Mouse (Mus musculus): ENCODE data around the gene Arhgap22. TPM values are rescaled to one million over a fixed set of nuclear protein-coding genes. Genes with fewer than 3 reads are reported as not detected.

The Arhgap22 gene
- polyA plus RNA-seq, 1 experiment from 2014 or later = 14.0 TPM

DNA sequence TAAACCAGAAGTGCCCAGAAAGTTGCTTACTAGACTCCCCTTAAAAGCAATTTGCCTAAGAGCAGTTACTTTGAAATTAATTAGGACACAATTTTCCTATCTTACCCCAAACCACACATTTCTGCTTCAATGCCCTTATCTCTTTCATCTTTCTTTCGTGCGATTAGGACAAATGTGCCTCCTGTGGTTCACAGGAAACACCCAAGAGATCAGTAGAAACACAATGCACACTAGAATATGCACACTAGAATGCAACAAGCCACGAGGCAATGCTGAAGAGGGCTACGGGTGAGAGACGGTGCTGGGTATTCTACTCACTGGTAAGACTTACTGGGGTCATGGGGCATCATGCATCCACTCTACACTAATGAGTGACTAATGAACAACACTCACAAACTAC is 164.9 kb downstream of the Arhgap22 start:
- DNase-seq (ENCODE audit: low spot score) = no peak

DNA sequence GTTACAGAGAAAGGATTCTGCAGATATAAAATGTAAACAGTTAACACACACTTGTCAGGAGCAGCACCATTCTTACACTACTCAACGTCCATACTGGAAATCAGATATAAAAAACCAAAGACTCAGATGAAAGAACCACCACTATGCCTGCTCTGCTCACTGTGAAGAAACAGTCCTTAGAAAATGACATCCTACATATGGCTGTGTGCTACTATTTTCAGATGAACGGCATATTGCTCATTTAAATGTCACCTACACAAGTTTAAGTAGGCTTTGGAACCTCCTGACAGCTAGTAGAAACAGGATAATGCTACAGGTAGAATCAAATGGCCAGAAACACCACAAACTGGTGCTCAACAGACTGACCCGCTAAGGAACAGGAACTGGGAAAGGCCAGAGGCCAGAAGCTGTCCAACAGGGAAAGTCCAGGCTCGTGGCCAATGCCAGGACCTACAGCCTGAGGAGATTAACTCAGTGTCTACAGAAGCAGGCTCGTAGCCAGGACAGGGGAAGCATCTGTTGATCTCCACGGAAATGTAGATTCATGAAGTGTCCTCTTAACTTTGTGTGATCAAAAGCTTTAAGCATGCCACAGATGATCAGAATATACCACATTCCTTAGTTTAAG is 167.1 kb downstream of the Arhgap22 start:
- WGBS = 81% methylated on average over 6 of the region's 6 CpGs
- no peak overlapping the region for H3K4me2 ChIP-seq
- H3K4me1 ChIP-seq (replicated peaks; ENCODE audit: control insufficient read depth, insufficient read depth, low read length) = no peaks in the 10 kb centered on the region
- H3K27ac ChIP-seq (ENCODE audit: low read depth, low read length) = no peak overlapping the region
- H3K36me3 ChIP-seq (ENCODE audit: control insufficient read depth, insufficient read depth, low read length) = peaks cover 9% of the 10 kb centered on the region; the same call in 1 of the 2 replicates
- H3K27me3 ChIP-seq (replicated peaks; ENCODE audit: control insufficient read depth, insufficient read depth, low read length) = no peaks in the 10 kb centered on the region
- no peak overlapping the region for H3K9ac ChIP-seq (ENCODE audit: low read depth, low read length)
- no peaks in the 10 kb centered on the region for H3K9me3 ChIP-seq (ENCODE audit: control insufficient read depth, low read length)
- DNase-seq (ENCODE audit: low spot score) (no peak), ATAC-seq (replicated peaks; ENCODE audit: low FRiP score) (no peak)
- no peak overlapping the region for H3K4me3 ChIP-seq (ENCODE audit: low read depth, low read length)

More for the DNA sequence above, 164.9 kb downstream of the Arhgap22 start:
- 65% methylated on average over 5 of the region's 5 CpGs for WGBS
- peaks cover 9% of the 10 kb centered on the region; the same call in 1 of the 2 replicates for H3K36me3 ChIP-seq (ENCODE audit: control insufficient read depth, insufficient read depth, low read length)
- H3K9ac ChIP-seq (ENCODE audit: low read depth, low read length) = no peak overlapping the region
- no peaks in the 10 kb centered on the region for H3K27me3 ChIP-seq (replicated peaks; ENCODE audit: control insufficient read depth, insufficient read depth, low read length)
- no peak for ATAC-seq (replicated peaks; ENCODE audit: low FRiP score)
- H3K4me3 ChIP-seq (ENCODE audit: low read depth, low read length) = no peak overlapping the region
- H3K27ac ChIP-seq (ENCODE audit: low read depth, low read length) = no peak overlapping the region
- no peak overlapping the region for H3K4me2 ChIP-seq
- no peaks in the 10 kb centered on the region for H3K9me3 ChIP-seq (ENCODE audit: control insufficient read depth, low read length)
- H3K4me1 ChIP-seq (replicated peaks; ENCODE audit: control insufficient read depth, insufficient read depth, low read length) = no peaks in the 10 kb centered on the region

DNA sequence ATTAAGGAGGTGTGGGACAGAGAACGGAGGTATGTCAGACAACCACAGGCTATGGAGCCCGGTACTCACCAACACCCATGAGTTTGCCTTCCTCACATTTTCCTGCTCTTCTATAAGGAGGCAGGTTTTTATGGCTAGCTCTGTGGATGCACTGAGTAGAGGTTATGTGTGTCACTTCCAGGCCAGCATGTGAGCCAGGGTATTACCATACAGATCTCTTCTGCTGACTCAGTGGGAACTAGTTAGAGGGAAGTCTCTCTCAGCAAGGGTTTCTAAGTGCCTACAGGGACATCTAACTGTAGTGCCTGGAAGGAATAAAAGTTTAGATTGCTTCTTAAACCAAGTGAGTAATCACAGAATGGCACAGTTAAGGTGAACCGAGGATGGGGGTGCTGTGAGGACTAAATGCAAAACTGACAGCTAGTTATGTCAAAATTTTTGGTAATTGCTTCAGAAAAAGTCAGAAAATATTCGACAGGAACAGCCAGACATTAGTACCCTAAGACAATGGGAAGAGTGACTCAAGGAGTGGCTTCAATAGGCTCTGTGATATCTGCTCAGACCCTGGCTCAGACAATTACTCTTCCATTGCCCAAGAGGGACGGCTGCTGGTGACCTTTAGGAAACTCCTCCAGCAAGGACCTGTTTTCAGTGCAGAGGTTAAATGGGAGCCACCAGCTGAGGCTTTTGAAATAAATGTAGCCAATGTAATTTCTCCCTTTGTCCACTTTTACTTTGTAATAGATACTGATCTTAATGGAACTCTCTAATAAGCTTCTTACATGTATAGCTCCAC is 184.4 kb downstream of the Arhgap22 start:
- Histone ChIP-seq H3K9me3 (ENCODE audit: control insufficient read depth, low read length) (no peaks in the 10 kb centered on the region), H3K27me3 (replicated peaks; ENCODE audit: control insufficient read depth, insufficient read depth, low read length) (no peaks in the 10 kb centered on the region), H3K27ac (ENCODE audit: low read depth, low read length) (no peak overlapping the region), H3K9ac (ENCODE audit: low read depth, low read length) (no peak overlapping the region), H3K36me3 (ENCODE audit: control insufficient read depth, insufficient read depth, low read length) (peaks cover 7% of the 10 kb centered on the region; the same call in 1 of the 2 replicates), H3K4me2 (no peak overlapping the region), H3K4me3 (ENCODE audit: low read depth, low read length) (no peak overlapping the region), H3K4me1 (replicated peaks; ENCODE audit: control insufficient read depth, insufficient read depth, low read length) (no peaks in the 10 kb centered on the region)
- WGBS = 82% methylated on average over 5 of the region's 5 CpGs
- no peak for DNase-seq (ENCODE audit: low spot score)
- ATAC-seq (replicated peaks; ENCODE audit: low FRiP score) = no peak

DNA sequence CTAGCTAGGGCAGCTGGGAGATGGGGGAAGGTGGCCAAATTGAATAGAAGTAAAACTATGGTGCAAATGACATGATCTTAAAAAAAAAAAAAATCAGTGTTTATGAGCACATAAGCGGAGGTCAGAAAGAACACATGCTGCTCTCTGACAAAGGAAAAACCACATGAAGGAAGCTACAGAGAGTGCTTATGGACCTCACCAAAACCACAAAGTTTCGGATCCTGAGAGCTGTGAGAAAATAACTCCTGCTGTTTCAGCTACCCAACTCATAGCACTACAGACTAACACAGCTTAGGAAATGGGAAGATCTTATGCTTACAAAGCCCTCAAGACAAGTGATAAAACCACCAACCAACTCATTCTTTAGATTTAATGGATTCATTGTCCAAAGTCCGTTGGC is 186.2 kb downstream of the Arhgap22 start:
- WGBS = 74% methylated on average over 3 of the region's 3 CpGs

DNA sequence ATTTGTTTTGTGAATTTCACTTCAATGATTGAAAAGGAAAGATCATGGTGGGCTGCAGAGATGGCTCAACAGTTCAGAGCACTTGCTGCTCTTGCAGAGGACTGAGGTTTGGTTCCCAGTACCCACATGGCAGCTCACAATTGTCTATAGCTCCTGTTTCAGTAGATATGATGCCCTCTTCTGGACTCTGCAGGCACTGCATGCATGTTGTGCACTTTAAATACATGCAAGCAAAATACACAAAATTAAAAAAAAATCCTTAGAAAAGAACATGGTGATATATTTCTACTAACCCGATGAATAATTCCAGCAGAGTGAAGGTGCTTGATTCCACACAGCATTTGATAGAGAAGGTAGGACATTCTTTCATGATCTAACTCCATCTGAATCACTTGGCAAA is 188.5 kb downstream of the Arhgap22 start:
- no peak for ATAC-seq (replicated peaks; ENCODE audit: low FRiP score)
- DNase-seq (ENCODE audit: low spot score) = no peak
- Histone ChIP-seq H3K4me2 (no peak overlapping the region), H3K27ac (ENCODE audit: low read depth, low read length) (no peak overlapping the region), H3K27me3 (replicated peaks; ENCODE audit: control insufficient read depth, insufficient read depth, low read length) (no peaks in the 10 kb centered on the region), H3K4me3 (ENCODE audit: low read depth, low read length) (no peak overlapping the region), H3K4me1 (replicated peaks; ENCODE audit: control insufficient read depth, insufficient read depth, low read length) (no peaks in the 10 kb centered on the region), H3K36me3 (ENCODE audit: control insufficient read depth, insufficient read depth, low read length) (peaks cover 7% of the 10 kb centered on the region; the same call in 1 of the 2 replicates), H3K9me3 (ENCODE audit: control insufficient read depth, low read length) (no peaks in the 10 kb centered on the region), H3K9ac (ENCODE audit: low read depth, low read length) (no peak overlapping the region)
- 89% methylated on average over 1 of the region's 1 CpGs for WGBS

More for the DNA sequence above, 186.2 kb downstream of the Arhgap22 start:
- Histone ChIP-seq H3K9ac (ENCODE audit: low read depth, low read length) (no peak overlapping the region), H3K36me3 (ENCODE audit: control insufficient read depth, insufficient read depth, low read length) (peaks cover 7% of the 10 kb centered on the region; the same call in 1 of the 2 replicates), H3K27me3 (replicated peaks; ENCODE audit: control insufficient read depth, insufficient read depth, low read length) (no peaks in the 10 kb centered on the region), H3K27ac (ENCODE audit: low read depth, low read length) (no peak overlapping the region), H3K4me2 (no peak overlapping the region), H3K4me3 (ENCODE audit: low read depth, low read length) (no peak overlapping the region), H3K9me3 (ENCODE audit: control insufficient read depth, low read length) (no peaks in the 10 kb centered on the region), H3K4me1 (replicated peaks; ENCODE audit: control insufficient read depth, insufficient read depth, low read length) (no peaks in the 10 kb centered on the region)
- ATAC-seq (replicated peaks; ENCODE audit: low FRiP score) = no peak
- DNase-seq (ENCODE audit: low spot score) = no peak

DNA sequence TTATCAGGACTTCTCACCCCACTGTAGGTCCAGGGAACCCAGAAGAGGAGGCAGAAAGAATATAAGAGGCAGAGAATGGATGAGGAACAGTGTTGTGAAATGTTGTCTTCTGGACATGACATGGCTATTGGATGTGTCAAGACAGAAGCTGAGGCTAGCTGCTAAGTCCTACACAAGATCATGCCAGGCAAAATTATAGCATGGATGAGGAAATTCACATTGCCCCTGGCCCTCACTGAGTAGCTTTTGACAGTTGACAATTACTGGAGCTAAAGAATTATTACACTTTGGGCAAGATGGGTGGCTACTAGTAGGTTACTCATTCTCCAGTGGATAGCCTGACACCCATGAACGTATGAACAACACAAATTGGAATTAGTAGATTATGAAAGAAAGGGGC is 201.9 kb downstream of the Arhgap22 start:
- no peak for ATAC-seq (replicated peaks; ENCODE audit: low FRiP score)
- Histone ChIP-seq H3K27me3 (replicated peaks; ENCODE audit: control insufficient read depth, insufficient read depth, low read length) (no peaks in the 10 kb centered on the region), H3K9ac (ENCODE audit: low read depth, low read length) (no peak overlapping the region), H3K9me3 (ENCODE audit: control insufficient read depth, low read length) (no peaks in the 10 kb centered on the region), H3K36me3 (ENCODE audit: control insufficient read depth, insufficient read depth, low read length) (no peaks in the 10 kb centered on the region; the same call in 1 of the 2 replicates), H3K4me2 (no peak overlapping the region), H3K27ac (ENCODE audit: low read depth, low read length) (no peak overlapping the region), H3K4me3 (ENCODE audit: low read depth, low read length) (no peak overlapping the region), H3K4me1 (replicated peaks; ENCODE audit: control insufficient read depth, insufficient read depth, low read length) (no peaks in the 10 kb centered on the region)
- 81% methylated on average over 1 of the region's 1 CpGs for WGBS
- no peak for DNase-seq (ENCODE audit: low spot score)

DNA sequence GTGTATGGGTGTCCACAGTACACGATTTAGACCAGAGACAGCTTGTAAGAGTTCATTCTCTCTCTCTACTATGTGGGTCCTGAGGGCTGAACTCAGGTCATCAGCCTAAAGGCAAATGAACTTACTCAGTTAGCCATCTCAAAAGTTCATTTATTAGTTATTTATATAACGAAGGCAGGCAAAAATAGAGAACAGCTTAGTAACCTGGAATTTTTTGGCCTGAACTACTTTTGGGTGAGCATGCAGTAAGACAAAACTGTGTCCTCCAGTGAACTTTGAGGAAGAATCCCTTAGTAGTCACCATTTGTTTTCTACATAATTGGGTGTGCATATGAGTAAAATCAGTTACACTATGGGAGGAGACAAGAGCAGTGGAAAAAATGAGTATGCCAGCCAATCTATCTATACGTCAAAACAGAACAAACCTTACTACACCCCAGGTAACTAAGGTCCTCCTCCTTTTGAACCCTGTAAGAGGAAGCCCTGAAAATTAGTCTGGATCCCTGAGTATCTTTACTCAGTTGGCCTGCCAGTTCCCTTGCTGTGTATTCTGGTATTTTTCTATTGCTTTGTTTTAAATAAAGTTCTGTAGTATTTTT is 204.6 kb downstream of the Arhgap22 start:
- H3K27ac ChIP-seq (ENCODE audit: low read depth, low read length) = no peak overlapping the region
- no peak for DNase-seq (ENCODE audit: low spot score)
- H3K27me3 ChIP-seq (replicated peaks; ENCODE audit: control insufficient read depth, insufficient read depth, low read length) = no peaks in the 10 kb centered on the region
- no peaks in the 10 kb centered on the region for H3K9me3 ChIP-seq (ENCODE audit: control insufficient read depth, low read length)
- no peak overlapping the region for H3K4me3 ChIP-seq (ENCODE audit: low read depth, low read length)
- H3K36me3 ChIP-seq (ENCODE audit: control insufficient read depth, insufficient read depth, low read length) = no peaks in the 10 kb centered on the region; the same call in 1 of the 2 replicates
- no peak for ATAC-seq (replicated peaks; ENCODE audit: low FRiP score)
- no peak overlapping the region for H3K4me2 ChIP-seq
- H3K9ac ChIP-seq (ENCODE audit: low read depth, low read length) = no peak overlapping the region
- WGBS = 92% methylated on average over 3 of the region's 3 CpGs
- no peaks in the 10 kb centered on the region for H3K4me1 ChIP-seq (replicated peaks; ENCODE audit: control insufficient read depth, insufficient read depth, low read length)
